Mouse (Mus musculus) embryo, embryonic 9.5 days (tissue): ENCODE results near the gene Trpv2.

Source experiments
- DNase-seq: peaks from one replicate; pipeline ENCODE4 v3.0.0-alpha.2; 2017; ENCODE audit errors: extremely low spot score

Trpv2 gene

DNA sequence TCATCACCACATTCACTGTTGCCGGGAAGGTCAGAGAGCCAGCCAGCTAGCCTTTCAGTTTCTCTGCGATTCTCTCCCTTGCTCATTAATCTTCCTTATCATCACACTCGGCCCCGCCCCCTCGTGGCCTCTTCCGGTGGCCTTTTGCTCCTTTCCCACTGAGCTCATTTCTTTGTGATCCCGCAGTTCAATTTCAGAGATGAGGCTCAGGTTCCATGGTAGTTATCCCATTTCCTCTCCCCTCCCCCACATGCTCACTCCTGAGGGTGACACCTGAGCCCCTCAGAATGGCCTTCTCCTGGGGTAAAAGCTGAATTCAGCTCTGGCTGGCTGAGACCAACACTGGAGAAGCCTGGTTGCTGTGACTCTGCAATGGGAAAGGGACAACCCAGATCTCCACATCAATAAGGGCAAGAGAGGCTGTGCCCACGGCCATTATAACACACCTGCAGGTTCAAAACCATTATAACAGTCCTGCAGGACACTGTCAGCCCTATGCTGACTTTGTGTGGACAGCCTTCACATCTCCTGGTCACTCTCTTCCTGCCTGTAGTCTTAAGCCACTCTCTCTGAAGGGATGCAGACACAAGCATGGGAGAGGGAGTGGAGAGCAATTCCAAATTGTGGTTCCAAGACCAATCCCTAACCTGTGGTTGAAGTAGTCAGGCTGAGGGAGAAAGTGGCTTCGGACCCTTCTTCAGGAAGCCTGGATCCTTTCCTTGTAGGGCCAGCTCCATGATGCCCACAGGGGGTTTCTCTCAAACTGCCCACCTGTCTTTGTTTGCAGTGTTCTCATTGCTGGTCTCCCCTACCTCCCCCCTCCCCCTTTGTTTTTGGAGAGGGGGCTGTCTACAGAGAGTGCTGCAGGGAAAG lies 55.3 kb downstream of the Trpv2 start:
- peak; percentile 83 for DNase-seq

DNA sequence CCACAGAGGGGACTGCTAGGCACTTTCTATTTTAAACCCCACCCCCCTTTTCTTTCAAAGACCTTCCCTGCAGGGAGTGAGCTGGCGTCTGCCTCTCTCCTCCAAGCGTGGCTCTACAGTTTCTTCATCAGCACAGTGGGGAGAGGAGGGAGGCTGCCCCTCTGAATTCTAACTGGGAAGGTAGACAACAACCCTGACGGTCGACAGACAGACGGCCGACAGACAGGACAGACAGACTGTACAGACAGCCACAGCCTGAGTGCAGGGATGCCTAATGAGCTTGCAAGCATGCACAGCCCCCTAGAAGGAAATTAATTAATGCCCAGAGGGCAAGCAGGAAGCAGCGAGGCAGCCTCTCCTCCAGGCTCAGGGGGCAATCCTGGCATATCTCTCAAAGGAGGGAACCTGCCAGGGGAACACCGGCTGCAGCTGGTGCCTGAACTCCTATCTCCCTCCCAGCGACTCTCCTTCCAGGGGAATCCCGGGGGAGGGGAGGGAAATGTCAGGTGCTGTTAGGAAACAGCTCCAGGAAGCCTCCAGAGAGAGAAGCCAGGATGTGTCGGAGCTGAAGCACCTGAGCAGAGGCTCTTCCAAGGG lies 56.0 kb downstream of the Trpv2 start:
- DNase-seq = peak; percentile 60

DNA sequence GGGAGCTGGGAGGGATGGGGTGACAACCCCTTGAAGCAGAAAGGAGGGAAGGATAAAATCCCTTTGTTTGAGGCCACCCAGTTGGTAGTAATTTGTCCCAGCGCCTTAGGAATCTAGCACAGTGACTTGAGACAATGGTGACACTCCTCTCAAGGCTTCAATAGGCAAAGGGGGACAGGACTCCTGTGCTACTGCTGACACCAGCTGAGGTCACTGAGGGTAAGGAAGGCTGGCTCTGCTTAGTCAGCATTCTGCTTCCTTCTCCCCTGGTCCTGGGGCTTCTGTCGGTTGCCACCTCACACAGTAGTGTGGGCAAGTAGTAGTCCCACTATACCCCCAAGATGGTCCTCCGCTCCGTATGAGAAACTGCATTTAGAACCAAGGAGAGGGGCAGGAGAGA lies 56.9 kb downstream of the Trpv2 start:
- peak; percentile 22 for DNase-seq

DNA sequence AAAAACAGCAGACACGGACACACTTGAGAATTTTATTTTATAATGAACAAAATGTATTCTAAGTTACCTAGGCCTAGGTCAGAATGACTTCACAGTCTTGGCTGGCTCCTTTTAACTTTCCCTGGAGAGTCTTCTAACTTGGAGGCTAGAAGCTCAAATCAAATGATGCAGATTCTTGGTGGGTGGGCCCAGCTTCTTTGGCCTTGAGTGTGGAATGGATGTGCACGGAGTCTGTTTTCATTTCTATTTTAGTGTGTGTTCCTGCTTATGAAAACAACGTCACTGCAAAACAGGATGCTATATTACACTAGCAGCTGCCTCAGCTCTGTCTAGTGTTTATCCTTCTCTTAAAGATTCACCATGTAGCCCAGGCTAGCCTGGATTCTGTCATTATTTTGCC lies 61.1 kb downstream of the Trpv2 start:
- no peak for DNase-seq

DNA sequence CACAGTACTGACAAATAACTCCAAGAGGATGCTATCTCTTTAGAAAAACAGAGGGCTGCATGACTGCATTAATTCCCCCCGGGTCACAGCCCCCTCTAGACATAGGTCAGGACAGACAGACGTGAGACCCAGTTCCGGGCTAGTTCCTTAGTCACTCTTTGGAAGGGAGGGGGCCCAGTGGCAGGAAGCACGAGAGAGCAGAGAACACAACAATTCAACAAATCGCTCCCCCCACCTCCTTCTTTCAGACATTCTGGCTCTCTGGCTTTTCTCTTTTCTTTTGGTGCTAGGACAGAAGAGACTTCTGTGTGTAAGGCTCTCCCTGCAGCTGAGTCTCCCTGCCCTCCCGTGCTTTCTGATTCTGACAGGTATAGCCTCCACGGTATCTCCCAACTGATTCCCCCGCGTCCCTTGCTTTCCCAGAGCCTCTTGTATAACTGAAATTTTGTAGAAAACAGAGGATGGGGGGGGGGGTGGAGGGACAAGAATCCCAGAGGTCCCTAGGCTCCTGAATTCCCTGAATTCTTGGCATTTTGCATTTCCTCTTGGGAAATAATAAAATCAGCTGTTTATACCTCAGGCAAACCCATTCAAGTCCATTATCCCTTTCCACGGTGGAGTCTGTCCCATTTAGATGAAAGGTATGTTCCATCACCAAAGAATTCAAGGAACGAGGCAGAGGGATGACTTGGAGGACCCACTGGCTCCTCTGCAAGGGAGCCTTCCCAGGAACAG lies 62.0 kb downstream of the Trpv2 start:
- no peak for DNase-seq

DNA sequence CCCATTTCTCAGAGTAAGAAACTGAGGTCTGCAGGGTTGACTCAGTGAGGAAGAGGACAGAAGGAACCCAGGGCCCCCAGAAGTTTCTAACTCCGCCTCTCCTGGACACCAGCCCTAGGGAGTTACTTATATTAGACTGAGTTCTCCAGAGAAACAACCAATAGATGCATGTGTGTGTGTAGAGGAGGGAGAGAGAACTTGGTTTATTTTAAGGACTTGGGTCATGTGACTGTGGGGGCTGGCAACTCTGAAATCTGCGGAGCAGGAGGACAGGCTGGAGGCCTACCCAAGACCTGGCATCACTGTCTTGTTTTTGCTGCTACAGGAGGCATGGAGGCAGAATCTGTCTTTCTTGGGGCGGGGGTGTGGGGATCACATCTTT lies 62.5 kb downstream of the Trpv2 start:
- DNase-seq = no peak

DNA sequence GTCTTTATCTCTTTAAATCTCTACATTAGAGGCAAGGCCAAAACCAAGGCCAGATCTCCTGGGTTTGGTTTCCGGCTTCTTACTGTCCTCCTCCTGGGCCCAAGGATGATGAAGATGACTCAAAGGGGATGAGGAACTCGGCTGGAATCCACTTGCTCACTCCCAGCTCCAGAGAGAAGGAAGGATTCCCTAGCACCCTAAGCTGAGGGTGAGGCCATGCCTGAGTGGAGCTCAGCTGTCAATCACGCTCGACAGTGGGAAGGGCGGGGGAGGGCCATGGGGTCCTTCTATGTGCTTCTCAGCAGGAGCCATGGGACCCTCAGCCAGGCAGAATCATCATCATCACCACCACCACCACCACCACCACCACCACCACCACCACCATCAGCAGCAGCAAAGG lies 63.1 kb downstream of the Trpv2 start:
- no peak for DNase-seq

DNA sequence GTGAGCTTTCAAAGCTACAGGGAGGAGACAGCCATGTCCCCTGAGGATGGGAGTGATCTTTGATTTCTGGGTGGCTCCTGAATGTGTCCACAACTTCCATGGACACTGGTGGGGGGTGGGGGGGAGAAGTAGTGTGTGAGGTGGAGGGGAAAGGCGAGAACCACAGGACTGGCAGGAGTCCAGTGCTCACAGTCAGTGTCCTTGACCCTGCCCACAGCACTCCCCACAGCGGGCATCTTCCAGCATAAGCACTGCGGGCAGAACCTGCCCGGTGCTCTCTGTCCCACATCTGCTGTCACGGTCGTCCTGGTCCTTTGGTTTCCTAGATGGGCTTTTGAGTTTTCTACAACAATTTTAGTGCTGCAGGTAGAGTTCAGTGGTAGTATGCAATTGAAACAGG lies 63.5 kb downstream of the Trpv2 start:
- no peak for DNase-seq

DNA sequence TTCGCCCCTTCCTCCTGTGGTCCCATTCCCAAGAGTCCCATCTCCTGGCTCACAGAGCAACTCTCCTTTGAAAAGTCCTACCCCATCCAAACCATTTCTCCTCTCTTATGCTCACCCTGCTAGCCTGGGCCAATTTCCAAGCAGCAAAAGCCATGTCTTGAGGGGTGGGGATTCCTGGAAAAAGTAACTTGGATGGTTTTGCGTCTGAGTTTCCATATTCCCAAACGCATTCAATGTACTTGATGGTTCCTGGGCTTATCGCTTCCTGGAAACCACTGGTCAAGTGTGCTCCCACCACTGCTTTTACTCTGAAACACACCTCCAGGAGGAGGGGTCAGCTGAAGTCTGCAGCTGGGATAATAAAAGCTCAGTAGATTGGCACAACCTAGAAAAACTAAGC lies 64.1 kb downstream of the Trpv2 start:
- no peak for DNase-seq

DNA sequence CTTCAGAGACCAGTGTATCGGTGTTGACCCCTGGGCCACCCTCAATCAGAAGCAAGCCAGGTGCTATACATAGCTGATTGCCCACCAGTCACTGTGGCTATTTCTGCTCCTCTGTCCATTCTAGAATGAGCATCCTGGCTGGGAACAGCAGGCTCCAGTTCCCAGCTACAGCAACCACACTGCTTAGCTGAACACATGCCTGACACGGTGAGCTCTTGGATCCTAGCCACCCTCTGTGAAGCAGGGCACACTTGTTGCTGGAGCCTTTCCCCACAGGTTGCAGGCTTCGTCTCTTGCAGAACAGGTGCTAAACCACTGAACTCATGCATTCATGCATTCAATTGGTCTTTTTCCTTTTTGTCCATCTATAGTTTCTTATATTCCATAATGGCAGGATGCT lies 66.1 kb downstream of the Trpv2 start:
- no peak for DNase-seq

DNA sequence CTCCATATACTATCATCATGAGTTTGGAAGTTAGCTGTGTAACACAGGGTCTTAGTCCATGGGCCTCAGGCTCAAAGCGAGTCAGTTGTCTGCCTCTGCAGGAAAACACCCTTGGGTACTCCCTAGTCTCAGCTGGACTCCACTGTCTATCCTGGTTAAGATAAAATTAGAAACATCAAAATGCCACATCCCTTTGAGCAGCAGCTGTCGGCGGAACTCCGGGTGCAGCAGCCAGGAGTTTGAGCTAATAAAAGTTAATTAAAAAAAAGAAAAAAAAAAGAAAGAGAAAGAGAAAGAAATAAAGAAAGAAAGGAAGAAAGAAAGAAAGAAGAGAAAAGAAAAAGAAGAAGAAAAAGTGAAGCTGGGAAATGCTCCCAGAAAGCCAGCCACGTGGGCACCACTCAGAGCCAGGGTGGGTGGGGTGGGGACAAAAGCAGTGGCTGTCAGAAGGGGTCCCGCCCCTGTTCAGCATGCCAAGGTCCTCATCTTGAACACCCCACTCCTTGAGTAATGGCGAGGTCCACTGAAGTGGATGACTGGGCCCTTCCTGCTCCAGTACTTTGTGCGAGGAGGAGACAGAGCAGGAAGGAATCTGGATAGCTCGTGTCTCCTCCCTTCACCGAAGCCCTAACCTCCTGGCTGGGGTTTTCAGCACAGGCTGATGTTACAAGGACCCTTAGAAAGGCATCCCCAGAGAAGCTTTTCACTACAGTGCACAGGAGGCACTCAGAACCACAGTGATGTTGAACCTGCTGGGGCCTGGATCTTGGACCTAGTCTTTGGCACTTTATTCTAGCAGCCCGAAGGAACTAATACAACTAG lies 67.9 kb downstream of the Trpv2 start:
- DNase-seq = no peak

DNA sequence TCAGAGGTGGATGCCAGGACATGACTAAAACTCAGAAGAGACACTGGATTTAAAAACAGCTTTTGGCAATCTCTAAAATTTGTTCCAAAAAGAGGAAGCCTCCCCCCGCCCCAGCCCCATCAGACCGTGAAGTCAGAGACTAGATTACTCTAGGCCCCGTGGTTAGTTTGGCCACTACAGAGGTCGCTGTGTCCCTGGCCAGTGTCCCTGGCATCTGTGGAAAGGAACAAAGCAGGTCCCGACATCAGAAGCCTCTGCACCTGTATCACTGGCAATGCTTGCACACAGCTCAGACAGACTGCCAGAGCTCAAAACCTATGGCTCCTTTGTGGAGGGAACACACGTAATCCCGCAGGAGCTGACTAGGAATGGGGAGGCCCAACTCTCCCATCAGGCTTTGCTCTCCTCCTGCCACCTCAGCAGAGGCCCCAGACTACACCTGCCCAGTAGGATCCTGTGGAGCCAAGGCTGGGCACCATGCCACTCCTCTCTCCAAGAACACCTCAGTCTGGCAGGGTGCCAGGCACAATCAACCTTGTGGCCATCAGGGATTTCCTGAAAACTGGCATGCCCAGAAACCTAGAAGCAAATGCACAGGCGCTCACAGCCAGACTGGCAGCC lies 68.8 kb downstream of the Trpv2 start:
- no peak for DNase-seq

DNA sequence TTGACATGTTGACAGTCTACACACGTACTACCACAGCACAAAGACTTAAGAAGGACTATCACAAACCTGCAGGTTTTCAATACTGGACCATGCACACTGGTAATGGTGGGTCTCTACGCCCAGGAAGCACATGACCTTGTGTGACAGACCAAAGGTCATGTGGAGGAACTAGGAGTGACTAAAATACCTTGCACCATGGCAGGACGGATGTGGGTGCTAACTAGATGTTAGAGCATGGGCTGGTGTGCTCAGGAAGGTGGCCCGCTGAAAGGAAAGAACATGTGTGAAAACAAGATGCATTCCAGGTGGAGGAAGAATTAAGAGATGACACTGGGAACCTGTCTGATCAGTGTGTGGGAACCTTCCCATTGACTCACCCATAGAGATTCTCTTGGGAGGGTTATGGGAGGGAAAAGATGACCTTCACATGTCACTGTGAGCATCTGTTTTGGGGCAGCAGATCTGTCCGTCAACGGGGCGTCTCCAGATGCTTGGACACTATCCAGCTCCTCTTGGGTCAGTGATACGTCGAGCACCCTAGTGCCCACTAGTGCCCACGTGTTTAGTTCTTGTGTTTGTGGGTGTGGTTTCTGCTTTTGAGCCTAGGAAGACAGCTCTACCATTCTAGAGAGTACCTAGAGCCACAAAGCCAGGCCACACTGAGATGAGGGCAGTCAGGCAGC lies 69.5 kb downstream of the Trpv2 start:
- DNase-seq = no peak

DNA sequence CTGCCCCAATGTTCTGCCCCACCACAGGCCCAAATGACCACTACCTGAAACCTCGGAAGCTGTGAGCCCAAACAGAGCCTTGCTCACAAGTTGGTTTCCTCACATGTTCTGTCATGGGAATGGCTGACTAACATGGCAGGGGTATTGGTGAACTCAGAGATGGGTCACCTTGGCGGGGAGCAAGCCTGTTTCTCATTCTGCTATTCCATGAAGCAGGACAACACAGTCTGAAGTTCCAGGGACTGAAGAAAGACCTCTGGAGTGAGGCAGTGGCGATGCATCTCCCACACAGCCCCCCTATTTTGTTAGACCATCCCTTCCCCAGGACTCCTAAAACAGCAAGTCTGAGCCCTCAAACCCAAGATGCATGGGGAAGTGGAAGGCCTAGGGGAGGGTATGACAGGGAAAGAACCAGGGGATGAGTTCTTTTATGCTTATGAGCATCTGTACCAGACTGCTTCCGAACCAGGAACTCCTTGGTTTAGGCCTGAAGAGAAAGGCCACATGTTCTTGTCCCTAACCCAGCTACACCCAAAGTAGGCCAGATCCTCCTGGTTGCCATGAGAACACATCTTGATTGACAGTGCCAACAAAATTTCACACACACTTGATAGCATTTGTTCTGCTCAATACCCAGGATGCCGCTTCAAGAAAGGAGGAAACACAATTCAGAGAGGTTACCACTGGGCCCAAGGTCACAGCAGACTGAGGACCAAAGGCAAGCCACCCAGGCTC lies 70.5 kb downstream of the Trpv2 start:
- DNase-seq = no peak

DNA sequence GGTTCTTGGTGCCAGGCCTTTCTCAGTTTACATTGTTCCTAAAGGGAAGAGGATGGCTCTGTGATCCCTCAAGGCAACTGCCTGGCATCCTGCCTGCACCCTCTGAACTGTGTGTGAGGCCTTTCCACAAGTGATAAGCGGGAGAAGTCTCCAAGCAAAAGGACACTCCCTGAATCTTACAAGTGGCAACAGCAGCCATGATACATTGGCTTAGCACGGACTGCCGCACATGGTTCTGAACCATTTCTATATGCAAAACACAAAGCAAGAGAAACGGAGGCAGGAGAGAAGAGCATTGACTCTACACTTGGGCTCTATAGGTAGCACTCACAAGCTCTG lies 71.0 kb downstream of the Trpv2 start:
- DNase-seq = no peak

DNA sequence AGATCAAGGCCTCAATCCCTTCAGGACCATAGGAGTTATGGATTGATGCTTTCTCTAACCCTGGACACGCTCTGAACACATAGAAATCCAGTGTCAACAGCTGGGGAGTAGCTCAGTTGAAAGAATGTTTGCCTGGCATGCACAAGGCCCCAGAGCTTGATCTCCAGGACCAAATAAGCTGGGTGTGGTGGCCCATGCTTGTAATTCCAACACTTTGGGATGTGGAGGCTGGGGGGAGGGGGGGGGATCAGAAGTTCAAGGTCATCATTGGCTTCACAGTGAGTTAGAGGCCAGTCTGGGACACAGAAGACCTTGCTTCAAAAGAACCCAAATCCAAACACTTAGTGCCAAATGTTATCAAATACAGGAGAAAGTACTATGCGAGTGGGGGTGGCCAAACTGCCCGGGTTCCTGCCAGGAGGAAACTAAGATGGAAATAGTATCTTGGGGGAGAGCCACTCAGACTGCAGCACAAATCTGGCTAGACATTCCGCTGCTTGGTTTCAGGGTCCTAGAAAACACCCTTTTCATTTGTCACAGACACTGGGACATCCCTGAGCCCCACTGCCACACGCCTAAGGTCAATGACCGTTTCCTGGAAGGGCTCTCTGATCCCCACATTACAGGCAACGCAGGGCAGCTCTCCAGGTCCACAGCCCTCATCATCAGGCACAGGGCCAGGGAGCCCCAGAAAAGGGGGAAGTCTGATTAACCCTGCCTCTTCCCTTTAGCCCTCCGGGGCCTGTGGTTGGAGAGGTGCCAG lies 71.6 kb downstream of the Trpv2 start:
- no peak for DNase-seq

DNA sequence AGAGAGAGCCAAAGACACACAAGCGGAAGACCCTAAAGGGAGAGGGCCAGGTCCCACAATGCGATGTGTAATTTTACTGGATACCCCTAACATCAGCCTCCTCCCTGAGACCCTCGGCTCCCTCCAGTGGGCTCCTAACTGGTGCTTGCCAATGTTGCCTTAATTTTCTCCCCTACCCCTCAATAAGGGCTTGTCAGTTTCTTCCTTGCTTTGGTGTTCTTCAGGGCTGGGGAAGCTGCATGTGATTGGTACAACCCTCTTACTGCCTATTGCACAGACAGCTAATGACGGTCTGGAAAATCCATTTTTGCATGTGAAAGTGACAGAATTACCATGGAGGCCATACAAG lies 72.2 kb downstream of the Trpv2 start:
- no peak for DNase-seq

DNA sequence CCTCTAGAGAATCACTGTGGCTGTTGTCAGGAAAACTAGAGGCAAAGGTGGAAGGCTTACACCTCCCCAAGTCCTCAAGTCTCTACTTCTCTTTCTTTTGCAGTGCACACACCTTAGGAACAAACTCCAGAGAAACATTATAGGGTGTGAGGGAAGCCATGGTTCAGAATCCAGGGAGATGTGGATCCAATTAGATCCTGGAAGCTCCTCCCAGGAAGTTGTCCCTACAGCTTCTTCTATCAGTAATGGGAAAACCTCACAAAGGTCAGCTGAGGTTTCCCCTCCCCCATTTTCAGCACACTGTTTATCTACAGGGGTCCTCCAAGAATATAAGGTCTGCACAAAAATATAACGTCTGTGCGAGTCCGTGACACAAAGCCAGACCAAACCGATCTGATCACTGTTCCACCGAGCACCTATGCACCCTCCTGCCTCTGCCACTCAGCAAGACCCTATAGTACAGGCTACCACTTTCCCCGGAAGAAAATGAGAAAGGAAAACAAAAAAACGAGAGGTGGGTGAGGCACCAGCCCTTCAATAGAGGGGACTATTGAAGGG lies 72.8 kb downstream of the Trpv2 start:
- no peak for DNase-seq
